Mouse (Mus musculus) retina, adult 2 months (tissue): Measurements from ENCODE around the gene Aars.
A peak's percentile ranks its signal among the peaks of the same experiment; 100 is the strongest.
"Not testable (repeated sequence)": the region's sequence is repeated elsewhere in the genome, so short reads cannot be mapped to it uniquely, and the experiment has no call there.

Experiments
- DNase-seq: peaks from one replicate; pipeline ENCODE4 v3.0.0-alpha.2; 2012; ENCODE audit warnings: low read depth, low spot score

Gene Aars

GRCm38 (mm10) chr8:111053827-111054518 lies 21.0 kb downstream of the Aars start:
- no peak for DNase-seq

GRCm38 (mm10) chr8:111055031-111055634 lies 22.2 kb downstream of the Aars start:
- DNase-seq: no peak

- no peak for DNase-seq
Measured at GRCm38 (mm10) chr8:111055661-111056060, 22.7 kb downstream of the Aars start.

DNA sequence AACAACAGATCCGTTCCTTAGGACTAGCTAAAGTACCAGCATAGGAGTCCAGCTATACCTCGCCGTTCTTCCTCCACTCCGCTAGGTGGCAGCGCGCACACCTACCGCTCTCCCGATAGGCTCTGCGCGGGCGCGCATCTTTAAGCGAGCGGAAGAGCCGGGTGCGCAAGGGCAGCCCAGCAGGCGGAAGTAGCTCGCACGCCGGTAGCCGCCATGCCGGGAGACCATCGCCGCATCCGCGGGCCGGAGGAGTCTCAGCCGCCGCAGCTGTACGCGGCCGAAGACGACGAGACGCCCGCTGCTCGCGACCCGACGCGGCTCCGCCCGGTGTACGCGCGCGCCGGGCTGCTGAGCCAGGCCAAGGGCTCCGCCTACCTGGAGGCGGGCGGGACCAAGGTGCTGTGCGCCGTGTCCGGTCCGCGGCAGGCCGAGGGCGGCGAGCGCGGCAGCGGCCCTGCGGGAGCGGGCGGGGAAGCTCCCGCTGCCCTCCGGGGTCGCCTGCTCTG lies 23.3 kb downstream of the Aars start, which contains the start of gene Exosc6:
Gene Exosc6 (plus strand): TSS at position 182 of the 506 bp plus-strand sequence.
- DNase-seq: peak; percentile 78

GRCm38 (mm10) chr8:111056691-111057293 lies 23.8 kb downstream of the Aars start:
- no peak for DNase-seq

DNA sequence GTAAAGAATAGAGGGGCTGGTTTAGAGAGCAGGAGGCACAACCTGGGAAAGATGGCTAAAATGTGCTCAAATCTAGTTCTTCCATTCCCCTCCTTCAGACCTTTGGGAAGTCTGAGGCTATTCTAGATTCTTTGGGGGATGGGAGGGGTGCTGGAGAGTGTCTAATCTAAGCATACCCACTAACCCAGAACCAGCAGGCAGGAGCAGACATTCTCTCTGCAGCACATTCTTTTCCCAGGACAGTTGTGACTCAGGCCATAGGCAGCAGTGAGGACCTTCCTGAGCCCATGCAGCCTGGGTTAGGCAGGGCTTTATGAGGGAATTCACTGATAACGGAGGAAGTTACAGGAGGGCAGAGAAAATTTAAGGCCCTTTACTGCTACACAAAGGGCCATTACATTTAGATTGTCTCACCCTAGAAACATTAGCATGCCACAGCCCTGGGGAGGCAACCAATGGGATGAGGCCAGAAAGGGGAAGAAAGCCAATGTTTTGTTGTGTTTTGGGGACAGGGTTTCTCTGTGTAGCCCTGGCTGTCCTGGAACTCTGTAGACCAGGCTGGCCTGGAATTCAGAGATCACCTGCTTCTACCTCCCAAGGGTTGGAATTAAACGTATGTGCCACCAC lies 26.1 kb downstream of the Aars start:
- DNase-seq: no peak

DNA sequence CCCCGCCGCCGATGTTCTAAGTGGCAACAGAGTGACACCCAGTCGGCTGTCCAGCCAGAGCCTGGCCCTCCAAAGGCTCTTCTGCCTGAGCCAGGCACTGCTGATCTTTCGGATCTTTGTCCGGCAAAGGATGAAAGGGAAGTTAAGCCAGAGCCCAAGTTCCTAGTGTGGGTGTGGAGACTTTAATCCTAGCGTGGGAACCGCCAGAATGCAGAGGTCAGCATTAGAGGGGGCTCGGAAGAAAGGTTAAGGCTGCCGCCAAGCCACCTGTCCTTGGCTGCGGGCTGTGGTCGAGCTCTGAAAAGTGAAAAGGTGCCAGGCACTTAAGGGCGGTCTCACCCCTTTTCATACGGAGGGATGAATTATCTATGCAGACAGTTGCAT lies 28.7 kb downstream of the Aars start:
- no peak for DNase-seq

DNA sequence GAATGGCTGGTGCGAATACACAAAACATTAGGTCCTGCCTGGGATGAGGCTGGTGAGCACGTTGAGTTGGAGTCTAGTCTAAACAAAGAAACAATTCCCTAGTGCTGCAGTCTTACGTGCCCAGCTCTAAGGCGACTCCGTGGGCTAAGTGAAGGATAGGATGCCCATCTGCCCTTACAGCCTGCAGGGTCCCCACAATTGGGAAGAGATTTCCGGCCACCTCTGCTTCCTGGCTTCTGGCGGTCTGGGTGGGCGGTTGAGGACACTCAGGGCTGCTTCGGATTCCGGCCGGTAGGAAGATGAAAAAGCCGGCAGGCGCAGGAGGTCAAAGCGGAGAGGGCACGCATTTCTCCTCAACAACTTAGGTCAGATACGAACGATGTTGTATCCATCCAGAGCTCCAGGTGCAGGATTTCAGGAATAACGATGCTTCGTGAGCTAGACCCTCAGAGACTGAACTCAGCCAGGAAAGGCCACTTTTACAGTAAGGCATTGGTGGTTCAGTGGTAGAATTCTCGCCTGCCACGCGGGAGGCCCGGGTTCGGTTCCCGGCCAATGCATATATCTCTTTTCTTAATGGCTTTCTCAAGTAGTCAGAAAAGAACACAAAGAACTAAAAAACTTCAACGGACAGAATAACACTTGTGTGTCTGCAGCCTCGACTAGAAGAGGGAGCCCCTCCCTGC lies 29.3 kb downstream of the Aars start:
- peak; percentile 58 for DNase-seq

GRCm38 (mm10) chr8:111062893-111063292 lies 29.9 kb downstream of the Aars start:
- DNase-seq: no peak

GRCm38 (mm10) chr8:111066308-111066707 lies 33.4 kb downstream of the Aars start:
- no peak for DNase-seq

GRCm38 (mm10) chr8:111067439-111067838 lies 34.5 kb downstream of the Aars start:
- DNase-seq: no peak

DNA sequence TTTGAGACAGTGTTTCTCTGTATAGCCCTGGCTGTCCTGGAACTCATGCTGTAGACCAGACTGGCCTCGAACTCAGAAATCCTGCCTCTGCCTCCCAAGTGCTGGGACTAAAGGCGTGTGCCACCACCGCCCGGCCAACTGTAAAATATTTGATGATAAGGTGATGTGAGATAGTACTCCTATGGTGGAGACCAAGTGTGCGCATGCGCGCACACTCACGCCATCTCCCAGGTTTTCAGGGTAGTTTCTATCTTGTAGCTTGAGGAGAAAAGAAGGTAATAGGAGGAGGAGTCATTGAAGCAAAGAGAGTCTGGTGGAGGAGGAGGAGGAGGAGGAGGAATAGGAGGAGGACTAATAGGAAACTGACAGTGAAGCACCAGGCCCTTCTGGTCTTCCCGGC lies 35.7 kb downstream of the Aars start:
- DNase-seq: not testable (repeated sequence)

DNA sequence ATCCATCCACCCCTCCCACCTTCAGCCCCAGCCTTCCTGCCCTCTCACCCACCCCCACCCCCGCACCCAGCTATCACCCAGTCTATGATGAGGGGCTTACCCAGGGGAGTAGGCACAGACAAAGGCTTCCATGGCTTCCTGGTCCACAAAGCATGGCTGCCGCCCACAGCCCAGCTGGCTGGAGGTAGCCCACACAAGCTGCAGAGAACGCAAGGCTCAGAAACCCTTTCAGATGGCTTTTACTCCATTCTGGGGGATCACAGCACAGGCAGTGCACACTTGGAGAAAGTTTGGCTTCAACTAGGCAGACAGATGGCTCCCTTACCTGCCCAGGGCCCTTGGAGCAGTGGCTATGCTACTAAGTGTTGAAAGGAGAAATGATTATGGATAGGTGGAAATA lies 43.0 kb downstream of the Aars start:
- DNase-seq: no peak

- no peak for DNase-seq
Measured at GRCm38 (mm10) chr8:111079461-111079860, 46.5 kb downstream of the Aars start.

DNA sequence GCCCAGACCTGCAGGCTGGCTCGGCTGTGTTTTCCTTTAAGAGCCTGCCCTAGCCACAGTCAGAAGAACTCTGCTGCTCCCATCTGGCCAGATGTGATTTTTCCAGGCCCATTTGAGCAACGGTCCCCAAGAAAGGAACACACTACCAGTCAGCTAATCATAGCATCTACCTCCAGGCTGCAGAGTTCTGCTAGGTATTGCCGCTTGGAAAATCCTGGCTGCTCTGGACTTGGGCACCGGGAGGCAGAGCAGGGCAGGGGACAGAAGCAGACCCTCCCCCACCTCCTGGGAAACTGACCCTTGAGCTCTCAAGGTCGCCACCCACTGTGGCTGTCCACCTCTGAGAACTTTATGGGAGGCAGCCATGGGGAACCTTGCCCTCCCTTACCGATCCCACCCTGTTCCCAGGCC lies 46.9 kb downstream of the Aars start:
- DNase-seq: no peak

- no peak for DNase-seq
Measured at GRCm38 (mm10) chr8:111081580-111082258, 48.8 kb downstream of the Aars start.

GRCm38 (mm10) chr8:111083936-111084335 lies 51.0 kb downstream of the Aars start:
- DNase-seq: not testable (repeated sequence)

DNA sequence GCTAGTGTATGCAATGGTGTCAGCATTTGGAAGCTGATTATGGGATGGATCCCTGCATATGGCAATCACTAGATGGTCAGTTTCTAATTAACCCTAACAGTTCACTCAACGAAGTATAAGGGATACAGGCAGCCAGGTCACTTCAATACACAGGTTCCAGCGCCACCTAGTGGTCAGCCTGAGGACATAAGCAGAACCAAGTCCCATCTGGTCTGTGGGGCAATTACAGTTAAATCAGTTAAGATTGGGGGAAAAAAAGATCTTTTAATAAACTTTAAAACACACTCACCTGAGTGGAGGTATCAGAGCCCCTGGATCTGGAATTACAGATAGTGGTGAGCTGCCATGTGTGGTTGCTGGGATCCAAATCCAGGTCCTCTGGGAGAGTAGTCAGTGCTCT lies 57.2 kb downstream of the Aars start:
- DNase-seq: peak; percentile 57

DNA sequence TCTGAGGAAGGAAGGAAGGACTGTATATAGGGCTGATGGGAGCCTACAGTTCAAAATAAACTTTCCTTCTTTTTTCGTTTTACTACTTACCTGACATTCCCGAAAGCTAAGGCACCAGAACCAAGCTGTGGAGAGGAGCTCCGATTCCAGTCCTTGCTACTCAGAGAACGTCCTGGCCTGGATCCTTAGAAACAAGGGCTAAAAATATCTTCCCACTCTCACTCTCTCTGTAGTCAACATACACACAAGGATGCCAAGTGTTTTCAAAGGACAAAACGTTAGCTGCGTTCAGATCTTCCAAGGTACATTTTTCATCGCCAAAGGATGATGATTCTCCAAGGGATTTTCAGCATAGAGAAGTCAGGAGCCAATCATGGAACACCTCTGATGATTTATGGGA lies 58.8 kb downstream of the Aars start:
- no peak for DNase-seq

DNA sequence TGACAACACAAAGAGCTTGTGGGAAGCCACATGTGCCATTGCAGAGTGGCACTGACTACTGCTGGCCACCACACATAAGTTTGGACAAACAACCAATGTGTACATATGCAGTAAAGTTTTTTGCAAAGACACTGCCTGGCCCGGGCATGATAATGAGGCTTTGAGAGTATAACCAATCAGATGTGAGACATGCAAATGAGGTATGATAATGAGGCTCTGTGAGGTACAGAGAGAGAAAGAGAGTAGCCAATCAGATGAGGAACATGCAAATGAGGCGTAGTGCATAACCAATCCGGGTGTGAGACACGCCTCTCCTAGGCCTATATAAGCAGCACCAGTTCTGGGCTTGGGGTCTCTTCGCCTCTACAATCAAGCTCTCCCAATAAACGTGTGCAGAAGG lies 59.4 kb downstream of the Aars start, which contains the start of gene Clec18a:
Gene Clec18a (minus strand): TSS at position 101 of the 400 bp plus-strand sequence.
- DNase-seq: not testable (repeated sequence)
